Mouse (Mus musculus) myocyte (in vitro differentiated cells): ENCODE measurements around the gene Map3k14. TPM values are rescaled to one million over a fixed set of nuclear protein-coding genes. Genes with fewer than 3 reads are reported as not detected.

Experiments
- H3K27me3 ChIP-seq: one replicate; pipeline ENCODE4 v1.6.1; 2011; ENCODE audit not compliant: control insufficient read depth, insufficient read depth, insufficient read length
- H3K36me3 ChIP-seq: one replicate; pipeline ENCODE4 v1.6.1; 2011; ENCODE audit not compliant: control insufficient read depth, insufficient read depth
- H3K4me2 ChIP-seq: one replicate; pipeline ENCODE4 v1.6.1; 2011; ENCODE audit warnings: low read depth, control low read depth
- H3K4me3 ChIP-seq: one replicate; pipeline ENCODE4 v1.5.1; 2011; ENCODE audit warnings: mild to moderate bottlenecking, control low read depth, moderate library complexity
- H3K79me2 ChIP-seq: one replicate; pipeline ENCODE4 v1.6.1; 2011; ENCODE audit not compliant: control insufficient read depth, insufficient read depth
- H3ac ChIP-seq: one replicate; pipeline ENCODE4 v1.6.1; 2011; ENCODE audit not compliant: control insufficient read depth, insufficient read length
- CEBPB ChIP-seq: IDR thresholded peaks from 2 replicates; pipeline ENCODE4 v1.6.1; 2011; ENCODE audit warnings: mild to moderate bottlenecking, moderate library complexity; ENCODE audit not compliant: poor library complexity, insufficient read depth, severe bottlenecking
- E2F4 ChIP-seq: IDR thresholded peaks from one replicate; pipeline ENCODE4 v1.6.1; 2011; ENCODE audit warnings: mild to moderate bottlenecking, control low read depth, moderate library complexity; ENCODE audit not compliant: insufficient read depth
- MAX ChIP-seq: IDR thresholded peaks from one replicate; pipeline ENCODE4 v1.6.1; 2011; ENCODE audit warnings: low read depth, mild to moderate bottlenecking, control low read depth
- MYOD1 ChIP-seq, 3 experiments: IDR thresholded peaks; one replicate each; pipeline ENCODE4 v1.6.1; 2011; ENCODE audit warnings: control low read depth in 2 of 3, low read depth in 2 of 3, mild to moderate bottlenecking in 2 of 3, moderate library complexity in 1 of 3; ENCODE audit not compliant: insufficient read length in 2 of 3, control insufficient read depth in 1 of 3
- MYOG ChIP-seq, 3 experiments: IDR thresholded peaks; one replicate each; pipeline ENCODE4 v1.6.1; 2011; ENCODE audit warnings: control low read depth in 2 of 3, low read depth in 2 of 3, mild to moderate bottlenecking in 2 of 3; ENCODE audit not compliant: insufficient read length in 2 of 3, control insufficient read depth in 1 of 3, insufficient read depth in 1 of 3
- POLR2A ChIP-seq: IDR thresholded peaks from one replicate; pipeline ENCODE4 v1.6.1; 2011; ENCODE audit warnings: low read depth, mild to moderate bottlenecking, control low read depth, moderate library complexity; ENCODE audit not compliant: insufficient read length
- POLR2AphosphoS2 ChIP-seq: IDR thresholded peaks from one replicate; pipeline ENCODE4 v1.6.1; 2011; ENCODE audit warnings: low read depth, control low read depth; ENCODE audit not compliant: insufficient read length
- REST ChIP-seq: IDR thresholded peaks from one replicate; pipeline ENCODE4 v1.6.1; 2011; ENCODE audit warnings: mild to moderate bottlenecking, control low read depth, moderate library complexity; ENCODE audit not compliant: insufficient read depth, insufficient read length
- SRF ChIP-seq: IDR thresholded peaks from one replicate; pipeline ENCODE4 v1.6.1; 2011; ENCODE audit warnings: low read depth; ENCODE audit not compliant: control insufficient read depth, insufficient read length
- TCF12 ChIP-seq: IDR thresholded peaks from one replicate; pipeline ENCODE4 v1.6.1; 2011; ENCODE audit warnings: mild to moderate bottlenecking, control low read depth; ENCODE audit not compliant: poor library complexity, insufficient read depth, severe bottlenecking
- TCF3 ChIP-seq: IDR thresholded peaks from one replicate; pipeline ENCODE4 v1.6.1; 2011; ENCODE audit warnings: low read depth, control low read depth; ENCODE audit not compliant: insufficient read length
- USF1 ChIP-seq: IDR thresholded peaks from one replicate; pipeline ENCODE4 v1.6.1; 2011; ENCODE audit warnings: low read depth, mild to moderate bottlenecking, control low read depth, moderate library complexity
- polyA plus RNA-seq: library from polyadenylated mRNA; unstranded; fragments of >200 nt; fragmentation: generic; extraction: Trizol; gene quantifications from one replicate; pipeline ENCODE4 v1.2.1, GENCODE M21; 2012; ENCODE audit warnings: missing spikeins

The Map3k14 gene
- polyA plus RNA-seq, 1 experiment, result 12.9 TPM

DNA sequence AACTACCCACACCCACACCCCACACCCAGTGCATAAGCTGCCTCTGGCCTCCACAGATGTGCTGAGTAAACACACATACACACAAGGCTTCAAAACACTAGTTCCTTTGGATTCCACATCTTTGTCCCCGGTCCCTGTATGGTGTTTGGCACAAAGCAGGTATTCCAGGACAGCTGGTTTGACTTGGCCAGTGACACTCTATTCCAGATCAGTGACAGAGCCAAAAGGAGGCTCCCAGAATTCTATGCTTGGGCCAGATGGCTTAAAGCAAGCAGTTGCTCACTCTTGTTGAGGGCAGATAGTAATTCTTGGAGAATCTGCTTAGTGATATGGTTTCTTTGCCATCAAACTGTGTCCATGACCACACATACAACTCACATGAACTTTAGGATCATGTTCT is 32.8 kb downstream of the Map3k14 start:
- Histone ChIP-seq H3K4me3 (no peak overlapping the region), H3K79me2 (no peaks in the 10 kb centered on the region), H3K4me2 (peak overlapping the region; percentile 1), H3K27me3 (no peaks in the 10 kb centered on the region), H3ac (no peak overlapping the region), H3K36me3 (peaks cover 39% of the 10 kb centered on the region)
- TF ChIP-seq MAX (no peak), MYOG (IDR thresholded peaks at IDR 0.05; ENCODE audit: control insufficient read depth in 1 of 3, insufficient read depth in 1 of 3, insufficient read length in 2 of 3, low read depth in 2 of 3) (peak in 2 of 3 experiments; percentile 60 to 90), TCF12 (peak; percentile 75), CEBPB (no peak), E2F4 (no peak), POLR2A (no peak), POLR2AphosphoS2 (no peak), MYOD1 (IDR thresholded peaks at IDR 0.05; ENCODE audit: control insufficient read depth in 1 of 3, insufficient read length in 2 of 3, low read depth in 2 of 3) (peak in 2 of 3 experiments; percentile 41 to 70), USF1 (no peak), REST (no peak), TCF3 (no peak), SRF (no peak)

DNA sequence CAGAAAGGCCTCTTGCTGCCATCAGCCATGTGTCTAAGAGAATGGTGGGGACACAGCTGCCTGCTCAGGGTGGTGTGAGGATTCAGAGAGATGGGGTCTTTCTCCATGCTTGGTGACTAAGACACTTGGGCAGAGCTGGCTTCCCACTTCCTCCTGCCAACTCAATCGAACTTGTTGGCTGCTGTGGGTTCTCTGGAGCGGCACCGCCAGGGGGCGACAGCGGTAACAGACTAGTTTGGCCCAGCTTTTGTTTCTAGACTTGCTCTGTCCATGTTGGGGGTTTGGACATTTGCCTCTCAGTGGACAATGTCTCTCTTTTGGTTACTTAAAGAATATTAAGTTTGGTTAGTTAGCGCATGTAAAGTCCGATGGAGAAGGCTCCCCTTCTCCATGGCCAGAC is 34.3 kb downstream of the Map3k14 start:
- Histone ChIP-seq H3ac (no peak overlapping the region), H3K27me3 (no peaks in the 10 kb centered on the region), H3K4me2 (no peak overlapping the region), H3K36me3 (peaks cover 46% of the 10 kb centered on the region), H3K79me2 (no peaks in the 10 kb centered on the region), H3K4me3 (no peak overlapping the region)
- TF ChIP-seq E2F4 (no peak), POLR2A (no peak), MYOD1 (IDR thresholded peaks at IDR 0.05; ENCODE audit: control insufficient read depth in 1 of 3, insufficient read length in 2 of 3, low read depth in 2 of 3) (peak in 1 of 3 experiments; percentile 4), MAX (no peak), CEBPB (no peak), TCF3 (no peak), REST (no peak), MYOG (IDR thresholded peaks at IDR 0.05; ENCODE audit: control insufficient read depth in 1 of 3, insufficient read depth in 1 of 3, insufficient read length in 2 of 3, low read depth in 2 of 3) (peak in 1 of 3 experiments; percentile 7), TCF12 (no peak), SRF (no peak)

DNA sequence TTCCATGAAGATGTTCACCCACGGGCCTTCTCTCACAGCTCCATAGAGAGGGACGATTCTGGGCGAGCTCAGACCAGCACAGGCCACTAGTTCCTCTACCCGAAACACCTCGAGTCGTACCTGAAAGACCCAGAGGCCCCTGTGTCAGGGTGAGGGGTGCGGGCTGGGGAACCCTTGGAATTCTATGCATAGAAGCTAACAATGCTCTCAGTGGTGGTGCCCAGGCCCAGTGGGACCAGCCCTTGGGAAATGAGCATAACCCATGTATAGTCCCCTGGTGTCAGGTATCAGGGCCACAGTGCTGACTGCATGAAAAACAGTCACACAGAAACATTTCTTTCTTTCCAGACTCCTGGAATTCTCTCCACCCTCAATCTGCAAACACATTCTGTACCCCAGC is 35.9 kb downstream of the Map3k14 start:
- Histone ChIP-seq H3K36me3 (peaks cover 47% of the 10 kb centered on the region), H3ac (no peak overlapping the region), H3K4me3 (no peak overlapping the region), H3K79me2 (no peaks in the 10 kb centered on the region), H3K4me2 (no peak overlapping the region), H3K27me3 (no peaks in the 10 kb centered on the region)
- TF ChIP-seq E2F4 (no peak), REST (no peak), POLR2A (no peak)

DNA sequence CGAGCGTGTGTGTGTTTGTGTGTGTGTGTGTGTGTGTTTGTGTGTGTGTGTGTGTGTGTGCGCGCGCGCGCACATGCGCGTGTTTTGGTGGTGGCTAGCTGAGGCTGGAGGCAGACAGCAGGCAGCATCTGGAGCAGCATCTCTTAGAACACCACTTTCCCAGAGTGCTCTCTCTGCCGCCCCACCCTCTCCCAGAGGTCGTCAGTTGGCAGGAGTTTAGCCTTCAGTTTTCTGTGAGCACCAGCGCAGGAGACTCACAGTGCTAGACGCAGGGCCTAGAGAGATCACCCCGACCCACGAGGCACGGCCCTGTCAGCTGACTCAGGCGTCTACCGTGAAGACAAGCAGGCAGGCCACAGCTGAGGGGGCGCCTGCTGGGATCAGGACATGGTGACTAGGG is 36.6 kb downstream of the Map3k14 start:
- Histone ChIP-seq H3K4me3 (no peak overlapping the region), H3K4me2 (no peak overlapping the region), H3K79me2 (no peaks in the 10 kb centered on the region), H3K36me3 (peaks cover 55% of the 10 kb centered on the region), H3K27me3 (no peaks in the 10 kb centered on the region), H3ac (no peak overlapping the region)
- TF ChIP-seq CEBPB (no peak), REST (no peak), TCF12 (no peak), TCF3 (no peak), MAX (no peak), USF1 (no peak), MYOD1 (IDR thresholded peaks at IDR 0.05; ENCODE audit: control insufficient read depth in 1 of 3, insufficient read length in 2 of 3, low read depth in 2 of 3) (no peak), E2F4 (no peak), SRF (no peak), MYOG (IDR thresholded peaks at IDR 0.05; ENCODE audit: control insufficient read depth in 1 of 3, insufficient read depth in 1 of 3, insufficient read length in 2 of 3, low read depth in 2 of 3) (no peak), POLR2A (no peak), POLR2AphosphoS2 (no peak)

DNA sequence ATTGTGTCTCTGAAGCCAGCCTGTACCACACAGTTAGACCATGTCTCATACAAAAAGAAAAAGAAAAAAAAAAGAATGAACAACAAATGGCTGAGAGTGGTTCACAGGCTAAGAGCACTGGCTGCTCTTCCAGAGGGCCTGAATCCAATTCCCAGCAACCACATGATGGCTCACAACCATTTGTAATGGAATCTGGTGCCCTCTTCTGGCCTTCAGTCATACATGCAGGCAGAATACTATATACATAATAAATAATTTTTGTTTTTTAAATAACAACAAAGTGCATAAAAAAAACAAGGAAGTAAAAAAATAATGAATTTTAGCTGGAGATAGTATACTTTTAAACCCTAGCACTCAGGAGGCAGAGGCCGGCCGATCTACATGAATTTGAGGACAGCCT is 37.7 kb downstream of the Map3k14 start:
- Histone ChIP-seq H3ac (no peak overlapping the region), H3K79me2 (no peaks in the 10 kb centered on the region), H3K4me2 (no peak overlapping the region), H3K36me3 (peaks cover 62% of the 10 kb centered on the region), H3K4me3 (no peak overlapping the region), H3K27me3 (no peaks in the 10 kb centered on the region)
- TF ChIP-seq MYOG (IDR thresholded peaks at IDR 0.05; ENCODE audit: control insufficient read depth in 1 of 3, insufficient read depth in 1 of 3, insufficient read length in 2 of 3, low read depth in 2 of 3) (no peak), REST (no peak), MYOD1 (IDR thresholded peaks at IDR 0.05; ENCODE audit: control insufficient read depth in 1 of 3, insufficient read length in 2 of 3, low read depth in 2 of 3) (no peak), POLR2AphosphoS2 (no peak)
